Mouse (Mus musculus): ENCODE measurements around the gene Mthfsl. TPM values are rescaled to one million over a fixed set of nuclear protein-coding genes. Genes with fewer than 3 reads are reported as not detected.

Gene Mthfsl
- 61.2 TPM for polyA plus RNA-seq (2015; fragmentation: Illumina TruSeq; extraction: RNeasy Lipid Tissue Mini Kit (QIAGEN cat#74804); ENCODE audit: insufficient read depth, low replicate concordance)

GRCm38 (mm10) chr9:88719989-88720537 lies at the start of gene Mthfsl:
Gene Mthfsl (minus strand): TSS chr9:88720296.

GRCm38 (mm10) chr9:88731728-88732127 lies 11.6 kb upstream of the Mthfsl start, which contains the start of gene Bcl2a1d:
Gene Bcl2a1d (minus strand): TSS chr9:88731914.

Other genes starting within 250 kb of the Mthfsl start
- gene Syncrip, start 237.7 kb downstream of the Mthfsl start, polyA plus RNA-seq (2015; fragmentation: Illumina TruSeq; extraction: RNeasy Lipid Tissue Mini Kit (QIAGEN cat#74804); ENCODE audit: insufficient read depth, low replicate concordance) = 190 TPM
- 13.5 TPM for gene Zfp949, start 172.3 kb downstream of the Mthfsl start, polyA plus RNA-seq (2015; fragmentation: Illumina TruSeq; extraction: RNeasy Lipid Tissue Mini Kit (QIAGEN cat#74804); ENCODE audit: insufficient read depth, low replicate concordance)
- not detected for gene Trim43a, start 139.4 kb downstream of the Mthfsl start, polyA plus RNA-seq (2015; fragmentation: Illumina TruSeq; extraction: RNeasy Lipid Tissue Mini Kit (QIAGEN cat#74804); ENCODE audit: insufficient read depth, low replicate concordance)
- gene Bcl2a1d, start 11.6 kb upstream of the Mthfsl start, polyA plus RNA-seq (2015; fragmentation: Illumina TruSeq; extraction: RNeasy Lipid Tissue Mini Kit (QIAGEN cat#74804); ENCODE audit: insufficient read depth, low replicate concordance) = 129 TPM
- not detected for gene Trim43c, start 118.9 kb upstream of the Mthfsl start, polyA plus RNA-seq (2015; fragmentation: Illumina TruSeq; extraction: RNeasy Lipid Tissue Mini Kit (QIAGEN cat#74804); ENCODE audit: insufficient read depth, low replicate concordance)
- 75.0 TPM for gene Bcl2a1a, start 236.6 kb upstream of the Mthfsl start, polyA plus RNA-seq (2015; fragmentation: Illumina TruSeq; extraction: RNeasy Lipid Tissue Mini Kit (QIAGEN cat#74804); ENCODE audit: insufficient read depth, low replicate concordance)